Mouse (Mus musculus) v-Abl transformed pro-B cells (cell line): Measurements from ENCODE around the gene Atrn.

Source experiments
- in situ Hi-C, 2 experiments: fragments of 400-800 bp; cut with MboI; formaldehyde crosslinking; loops; one replicate each; pipeline ENCODE4 v1.15.1; 2025; ENCODE audit not compliant: unreplicated experiment in 2 of 2

Atrn gene

DNA sequence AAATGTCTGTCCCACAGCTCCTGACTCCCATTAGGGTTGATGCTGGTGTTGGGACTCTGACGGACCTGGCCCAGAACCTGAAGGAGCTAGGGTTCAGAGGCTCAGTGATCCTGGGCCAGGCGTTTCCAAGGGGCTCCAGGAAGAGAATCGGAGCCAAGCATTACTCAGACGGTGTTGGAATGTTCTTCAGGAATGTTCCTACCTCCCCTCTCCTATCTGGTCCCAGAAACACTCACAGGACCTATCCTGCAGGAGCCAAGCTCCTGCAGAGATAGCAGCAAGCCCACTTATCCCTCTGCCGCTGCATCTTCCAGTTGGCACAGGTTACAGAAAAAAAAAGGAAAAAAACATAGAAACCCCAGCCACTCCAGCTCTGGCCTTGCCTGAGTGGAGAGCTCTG lies 155.3 kb downstream of the Atrn start:
- in situ Hi-C loops: no loop called here

DNA sequence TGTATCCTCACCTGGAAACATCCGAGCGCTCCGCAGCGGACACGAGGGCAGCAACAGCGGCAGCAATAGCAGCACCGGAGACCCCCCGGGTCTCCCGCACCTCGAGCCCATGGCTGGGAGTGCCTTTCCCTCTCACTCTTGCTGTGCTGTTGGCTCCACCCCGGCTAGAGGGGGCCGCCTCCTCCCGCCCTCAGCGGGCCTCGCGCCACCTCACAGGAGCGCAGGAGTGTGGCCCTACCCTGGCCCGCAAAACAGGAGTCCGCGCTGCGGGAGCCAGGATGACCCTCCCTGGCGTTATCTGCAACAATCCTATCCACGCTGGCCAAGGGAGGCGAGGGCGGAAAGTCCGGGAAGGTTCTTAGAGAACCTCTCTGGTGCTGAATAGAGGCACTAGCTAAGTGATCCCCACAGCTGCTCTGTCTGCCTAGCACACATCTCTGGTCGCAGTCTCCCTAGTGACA lies 157.1 kb downstream of the Atrn start, which contains the start of gene Adam33:
Gene Adam33, minus strand, starts transcription at position 411 of the 461 bp plus-strand sequence.
- in situ Hi-C loops: no loop called here

DNA sequence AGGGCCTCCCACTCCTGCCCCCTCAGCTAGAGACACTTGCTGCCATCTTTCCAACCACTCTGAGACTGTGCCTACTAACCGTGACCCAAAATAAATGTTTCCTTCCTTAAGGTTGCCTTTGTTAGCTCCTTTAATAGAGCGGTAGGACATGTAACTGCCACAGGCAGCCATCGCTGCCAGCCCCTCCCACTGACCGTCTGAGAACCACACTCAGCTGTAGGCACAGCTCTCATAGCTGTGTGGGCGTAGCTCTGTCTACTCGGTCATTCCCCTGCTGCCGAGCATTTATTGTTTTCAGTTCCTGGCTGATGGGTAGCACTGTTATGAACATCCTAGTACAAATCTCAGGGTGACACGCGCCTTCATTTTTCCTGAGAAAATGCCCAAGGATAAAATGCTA lies 160.0 kb downstream of the Atrn start:
- in situ Hi-C loops: no loop called here

DNA sequence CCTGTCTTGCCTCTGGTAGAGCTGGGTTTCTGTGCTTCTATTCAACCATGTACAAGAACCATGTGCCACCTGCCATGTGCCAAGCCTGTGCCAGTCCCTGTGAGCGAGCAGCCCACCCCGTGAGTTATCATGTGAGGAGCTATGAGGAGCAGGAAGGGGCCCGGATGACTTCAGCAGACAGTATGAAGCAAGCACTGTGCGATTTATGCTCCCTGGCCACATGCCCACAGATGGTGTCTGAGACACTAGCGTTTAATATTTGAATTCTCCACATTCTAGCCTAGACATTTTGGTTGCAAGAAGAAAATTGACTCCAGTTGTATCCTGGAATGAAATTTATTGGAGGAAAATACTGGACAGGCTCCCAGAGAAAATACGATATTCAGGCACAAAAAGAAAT lies 161.2 kb downstream of the Atrn start:
- in situ Hi-C loops: no loop called here

DNA sequence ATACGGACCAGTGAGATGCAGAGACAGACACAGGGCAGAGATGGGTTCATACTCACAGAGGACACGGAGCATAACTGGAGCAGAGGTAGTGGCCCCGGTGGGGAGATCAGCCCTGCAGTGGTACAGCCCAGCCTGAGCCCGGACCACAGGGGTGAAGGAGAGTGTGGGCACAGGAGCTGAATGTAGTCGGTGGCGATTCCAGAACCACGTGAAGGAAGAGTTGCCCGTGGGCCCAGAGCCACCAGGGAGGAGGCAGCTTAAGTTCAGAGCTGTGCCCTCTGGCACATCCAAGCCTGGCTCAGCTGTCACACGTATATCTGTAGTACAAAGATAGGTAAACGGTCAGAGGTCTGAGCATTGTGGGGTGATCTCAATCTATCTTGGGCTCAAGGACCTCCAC lies 166.2 kb downstream of the Atrn start:
- in situ Hi-C loops: no loop called here
